Mouse (Mus musculus) heart, embryonic 10.5 days (tissue): ENCODE measurements around the gene 4931409K22Rik. TPM values are rescaled to one million over a fixed set of nuclear protein-coding genes. Genes with fewer than 3 reads are reported as not detected.

Source experiments
- DNase-seq: peaks from one replicate; pipeline ENCODE4 v3.0.0-alpha.2; 2017; ENCODE audit warnings: low spot score
- H3K27ac ChIP-seq: fragments of 300-500 bp; sonication (generic); 2 replicates; pipeline ENCODE4 v1.5.1; 2016; ENCODE audit warnings: mild to moderate bottlenecking
- H3K27me3 ChIP-seq: fragments of 300-500 bp; sonication (generic); 2 replicates; pipeline ENCODE4 v1.6.1; 2016; ENCODE audit warnings: mild to moderate bottlenecking; ENCODE audit not compliant: poor library complexity, insufficient read depth, severe bottlenecking
- H3K36me3 ChIP-seq: fragments of 300-500 bp; sonication (generic); 2 replicates; pipeline ENCODE4 v1.6.1; 2016; ENCODE audit warnings: mild to moderate bottlenecking, moderate library complexity
- H3K4me1 ChIP-seq: fragments of 300-500 bp; sonication (generic); 2 replicates; pipeline ENCODE4 v1.6.1; 2016; ENCODE audit warnings: mild to moderate bottlenecking
- H3K4me3 ChIP-seq: fragments of 300-500 bp; sonication (generic); 2 replicates; pipeline ENCODE4 v1.5.1; 2016; ENCODE audit warnings: mild to moderate bottlenecking, moderate library complexity
- H3K9me3 ChIP-seq: fragments of 300-500 bp; sonication (generic); 2 replicates; pipeline ENCODE4 v1.6.1; 2016; ENCODE audit warnings: mild to moderate bottlenecking, moderate library complexity
- WGBS: fragments of 180-500 bp; shearing (Covaris S2); methylation state at CpG from one replicate; pipeline ENCODE4 v1.1.7; 2016; 5-methylcytosine and 5-hydroxymethylcytosine counted together
- polyA plus RNA-seq: library from polyadenylated mRNA; unstranded; fragments of >200 nt; fragmentation: Nextera tagmentation; extraction: Ambion mirVana; gene quantifications from 2 replicates; pipeline ENCODE4 v1.2.1, GENCODE M21; 2016

The 4931409K22Rik gene
- polyA plus RNA-seq, 1 experiment from 2014 or later, result 0.09 TPM

DNA sequence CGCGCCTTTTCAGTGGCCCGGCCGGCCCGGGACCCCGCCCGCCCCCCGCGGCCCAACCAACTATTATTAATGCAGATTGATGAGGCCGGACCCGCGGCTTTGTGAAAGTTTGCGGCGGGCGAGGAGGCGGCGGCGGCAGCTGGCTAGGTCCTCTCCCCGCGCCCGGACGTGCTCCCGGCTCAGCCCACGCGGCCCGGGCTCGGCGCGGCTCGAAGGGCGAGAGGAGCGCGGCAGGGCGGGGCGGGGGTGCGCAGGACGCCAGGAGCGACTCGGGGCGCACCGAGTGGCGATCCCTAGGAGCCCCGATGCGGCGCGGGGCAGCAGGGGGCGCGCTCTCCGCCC is 29.7 kb downstream of the 4931409K22Rik start, which contains the start of gene Gbx1:
TSS of gene Gbx1 (minus strand) at position 314 of the 342 bp plus-strand sequence.
- WGBS, result under 1% methylated on average over 49 of the region's 49 CpGs
- peaks cover 18% of the 10 kb centered on the region for H3K4me1 ChIP-seq
- H3K36me3 ChIP-seq, result no peaks in the 10 kb centered on the region
- H3K4me3 ChIP-seq, result peak within 1 kb of the TSS; percentile 62
- H3K27ac ChIP-seq, result peak within 1 kb of the TSS; percentile 62; the same call in 1 of the 2 replicates
- no peaks in the 10 kb centered on the region for H3K9me3 ChIP-seq
- no peak for DNase-seq
- peaks cover 97% of the 10 kb centered on the region for H3K27me3 ChIP-seq

DNA sequence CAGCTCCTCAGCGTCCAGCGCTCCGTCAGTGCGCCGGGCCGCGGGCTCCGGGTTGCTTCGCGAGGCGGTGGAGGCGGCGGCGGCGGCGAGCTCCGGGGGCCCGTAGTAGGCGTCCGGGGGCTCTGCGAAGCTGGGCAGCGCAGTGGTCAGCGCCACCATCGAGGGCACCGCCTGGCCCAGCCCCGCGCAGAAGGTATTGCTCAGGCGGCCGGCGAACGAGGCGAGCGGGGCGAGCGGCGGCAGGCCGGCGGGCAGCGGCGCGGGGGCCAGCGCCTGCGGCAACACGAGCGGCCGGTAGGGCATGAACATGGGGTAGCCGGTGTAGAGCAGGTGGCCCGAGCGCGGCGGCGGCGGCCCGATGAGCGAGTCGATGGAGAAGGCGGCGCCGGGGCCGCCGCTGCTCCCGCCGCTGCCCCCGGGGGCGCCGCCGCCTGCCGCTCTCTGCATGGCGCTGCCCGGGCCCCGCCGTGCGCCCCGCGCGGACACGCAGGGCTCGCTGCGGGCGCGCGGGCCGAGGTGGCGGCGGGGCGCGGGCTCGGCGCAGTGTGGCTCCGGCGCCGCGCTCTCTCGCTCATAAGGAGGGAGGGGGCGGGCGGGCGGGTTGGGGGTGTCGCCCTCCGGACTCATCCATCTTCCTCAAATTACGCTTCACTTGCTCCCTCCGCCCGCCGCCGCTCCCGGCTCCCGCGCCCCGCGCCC is 30.3 kb downstream of the 4931409K22Rik start:
- DNase-seq, result no peak
- Histone ChIP-seq H3K4me3 (peak overlapping the region; percentile 62), H3K27ac (peak overlapping the region; percentile 62; the same call in 1 of the 2 replicates), H3K27me3 (peaks cover 97% of the 10 kb centered on the region), H3K36me3 (no peaks in the 10 kb centered on the region), H3K9me3 (no peaks in the 10 kb centered on the region), H3K4me1 (peaks cover 18% of the 10 kb centered on the region)
- 1% methylated on average over 93 of the region's 109 CpGs for WGBS

DNA sequence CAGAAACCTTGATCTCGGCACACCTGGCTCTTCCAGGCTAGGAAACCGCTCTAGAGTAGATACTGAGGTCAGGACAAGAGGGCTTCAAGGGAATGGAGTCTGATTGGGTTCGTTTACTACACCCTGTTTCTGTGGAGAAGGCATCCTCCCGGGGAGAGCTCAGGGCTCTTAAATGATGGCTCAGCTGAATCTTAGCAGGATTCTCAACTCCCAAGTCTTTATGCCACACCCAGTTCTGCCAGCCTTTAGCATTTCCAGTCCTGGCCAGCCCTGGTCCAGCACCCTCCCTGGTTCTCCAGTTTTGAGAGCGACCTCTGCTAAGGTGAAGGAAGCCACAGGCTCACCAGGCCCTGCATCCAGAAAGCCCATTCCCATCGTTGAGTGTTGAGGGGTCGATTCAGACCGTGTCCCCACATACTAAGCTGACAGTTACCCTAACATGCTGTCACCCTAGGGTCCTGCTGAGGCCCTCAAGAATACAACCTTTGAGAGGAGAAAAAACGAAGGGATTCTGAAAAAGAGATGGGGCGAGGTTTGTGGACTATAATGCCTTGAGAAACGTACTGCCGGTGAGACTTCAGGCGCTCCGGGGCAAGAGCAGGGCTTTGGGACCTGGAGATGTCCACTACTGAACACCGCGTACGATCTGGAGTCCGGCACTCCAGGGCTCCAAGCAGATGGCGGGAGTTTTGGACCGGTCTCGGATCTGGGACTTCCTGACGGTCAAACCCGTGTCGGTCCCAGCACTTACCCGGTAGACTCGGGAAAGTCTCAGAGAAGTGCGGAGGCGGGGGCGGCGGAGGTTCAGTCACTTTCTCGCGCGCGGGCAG is 31.0 kb downstream of the 4931409K22Rik start:
- H3K27ac ChIP-seq, result no peak overlapping the region
- H3K4me1 ChIP-seq, result peaks cover 18% of the 10 kb centered on the region
- no peaks in the 10 kb centered on the region for H3K9me3 ChIP-seq
- DNase-seq, result no peak
- no peaks in the 10 kb centered on the region for H3K36me3 ChIP-seq
- 4% methylated on average over 34 of the region's 34 CpGs for WGBS
- H3K4me3 ChIP-seq, result peak overlapping the region; percentile 62
- peaks cover 95% of the 10 kb centered on the region for H3K27me3 ChIP-seq

DNA sequence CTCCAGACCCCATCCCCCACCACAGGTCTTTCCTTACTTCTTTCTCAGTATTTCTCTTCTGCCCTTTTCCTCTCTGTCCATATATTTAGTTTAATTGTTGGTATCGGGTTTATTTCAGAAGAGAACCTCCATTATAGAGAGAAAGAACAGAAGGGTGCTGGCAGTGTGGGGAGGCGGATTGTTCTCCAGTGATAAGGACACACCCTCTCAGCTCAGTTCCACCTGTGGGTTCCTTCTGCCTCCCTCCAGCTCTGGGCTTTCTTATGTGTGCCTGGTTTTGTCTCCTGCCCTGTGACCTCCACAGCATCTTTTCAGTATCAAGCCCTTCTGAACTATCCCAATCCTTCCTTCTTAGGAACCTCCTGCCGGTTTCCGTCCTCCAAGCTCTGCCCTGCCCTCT is 32.1 kb downstream of the 4931409K22Rik start:
- H3K36me3 ChIP-seq, result no peaks in the 10 kb centered on the region
- H3K27ac ChIP-seq, result no peak overlapping the region
- whole genome bisulfite sequencing, result 20% methylated on average over 4 of the region's 4 CpGs
- H3K9me3 ChIP-seq, result no peaks in the 10 kb centered on the region
- H3K27me3 ChIP-seq, result peaks cover 98% of the 10 kb centered on the region
- H3K4me1 ChIP-seq, result peaks cover 18% of the 10 kb centered on the region
- H3K4me3 ChIP-seq, result no peak overlapping the region
- DNase-seq, result no peak

DNA sequence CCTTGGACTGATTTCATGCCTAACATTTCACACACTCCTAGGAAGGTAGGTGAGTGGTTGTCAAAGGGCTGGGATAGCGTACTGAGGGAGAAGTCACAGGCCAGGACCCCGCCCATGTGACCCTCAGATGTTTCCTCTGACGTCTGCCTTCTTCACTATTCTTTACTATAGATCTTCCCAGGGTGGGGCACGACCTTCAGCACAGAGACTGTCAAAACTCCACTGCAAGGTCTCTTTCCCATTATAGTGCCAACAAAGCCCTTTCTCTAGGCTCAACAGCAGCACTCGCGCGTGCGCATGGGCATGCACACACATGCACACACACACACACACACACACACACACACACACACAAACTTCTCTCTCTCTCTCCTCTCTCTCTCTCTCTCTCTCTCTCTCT is 32.8 kb downstream of the 4931409K22Rik start:
- Histone ChIP-seq H3K27ac (no peak overlapping the region), H3K4me3 (no peak overlapping the region), H3K9me3 (no peaks in the 10 kb centered on the region), H3K4me1 (peaks cover 18% of the 10 kb centered on the region), H3K27me3 (peaks cover 96% of the 10 kb centered on the region), H3K36me3 (no peaks in the 10 kb centered on the region)
- WGBS, result 56% methylated on average over 8 of the region's 8 CpGs
- no peak for DNase-seq

DNA sequence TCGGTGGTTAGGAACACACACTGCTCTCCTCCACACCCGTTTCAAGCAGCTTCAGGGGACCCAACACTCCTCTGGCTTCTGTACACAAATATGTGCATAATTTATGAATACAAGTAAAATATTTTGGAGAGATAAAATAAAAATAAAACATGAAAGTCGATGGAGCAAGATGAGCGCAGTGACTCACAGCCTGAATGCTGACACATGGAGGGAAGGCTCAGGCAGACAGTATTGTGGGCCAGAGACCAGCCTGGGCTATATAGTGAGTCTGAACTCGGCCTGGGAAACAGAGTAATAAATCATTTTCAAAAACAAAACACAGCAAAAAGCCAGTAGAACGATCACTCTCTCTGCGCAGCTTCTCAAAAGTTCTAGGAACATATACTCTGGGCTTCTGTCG is 35.2 kb downstream of the 4931409K22Rik start:
- 65% methylated on average over 8 of the region's 8 CpGs for WGBS
- peaks cover 7% of the 10 kb centered on the region for H3K4me1 ChIP-seq
- H3K27me3 ChIP-seq, result peaks cover 96% of the 10 kb centered on the region
- no peak overlapping the region for H3K27ac ChIP-seq
- DNase-seq, result no peak
- no peak overlapping the region for H3K4me3 ChIP-seq
- no peaks in the 10 kb centered on the region for H3K36me3 ChIP-seq
- no peaks in the 10 kb centered on the region for H3K9me3 ChIP-seq

DNA sequence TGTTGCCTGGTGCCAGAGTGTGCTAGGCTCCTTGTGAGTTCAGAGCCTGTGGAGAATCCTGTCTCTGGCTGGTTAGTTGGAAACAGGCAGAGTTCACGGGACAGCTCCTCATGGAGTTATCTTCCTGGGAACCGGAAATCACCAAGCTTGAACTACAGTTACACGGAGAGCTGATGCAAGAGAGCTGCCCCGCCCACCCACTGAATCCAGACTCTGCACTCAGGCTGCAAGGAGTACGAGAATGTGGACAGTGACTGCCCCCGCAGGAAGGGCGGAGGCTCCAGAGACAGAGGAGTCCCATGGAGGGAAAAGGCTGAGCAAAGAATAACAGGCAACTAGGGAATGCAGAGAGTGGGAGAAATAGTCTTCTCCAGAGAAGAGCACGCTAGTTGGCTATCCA is 44.3 kb downstream of the 4931409K22Rik start:
- DNase-seq, result peak; percentile 85
- Histone ChIP-seq H3K36me3 (no peaks in the 10 kb centered on the region), H3K27ac (no peak overlapping the region), H3K27me3 (peaks cover 25% of the 10 kb centered on the region), H3K9me3 (peaks cover 2% of the 10 kb centered on the region; the same call in 1 of the 2 replicates), H3K4me3 (no peak overlapping the region), H3K4me1 (peaks cover 19% of the 10 kb centered on the region)
- 40% methylated on average over 8 of the region's 8 CpGs for WGBS

DNA sequence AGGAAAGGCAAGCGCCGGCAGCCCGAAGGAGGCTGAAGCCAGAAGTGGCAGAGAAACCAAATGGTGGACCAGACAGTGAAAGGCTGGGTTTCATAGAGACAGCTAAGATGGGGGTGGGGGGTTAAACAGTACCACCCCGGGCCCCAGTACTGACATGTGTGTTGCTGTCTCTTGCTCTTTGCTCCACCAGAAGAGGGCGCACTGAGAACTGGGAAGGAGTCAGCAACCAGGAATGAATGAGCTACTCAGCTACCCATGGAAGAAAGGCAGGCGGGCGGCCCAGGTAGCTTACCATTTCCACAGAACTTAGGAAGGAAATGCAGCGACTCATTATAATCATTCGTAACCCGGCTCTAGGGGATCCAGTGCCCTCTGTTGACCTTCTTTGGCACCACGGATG is 46.0 kb downstream of the 4931409K22Rik start:
- H3K27me3 ChIP-seq, result peaks cover 28% of the 10 kb centered on the region
- no peak for DNase-seq
- no peak overlapping the region for H3K27ac ChIP-seq
- no peaks in the 10 kb centered on the region for H3K36me3 ChIP-seq
- H3K9me3 ChIP-seq, result peaks cover 2% of the 10 kb centered on the region; the same call in 1 of the 2 replicates
- peaks cover 20% of the 10 kb centered on the region for H3K4me1 ChIP-seq
- no peak overlapping the region for H3K4me3 ChIP-seq
- WGBS, result 43% methylated on average over 11 of the region's 11 CpGs

DNA sequence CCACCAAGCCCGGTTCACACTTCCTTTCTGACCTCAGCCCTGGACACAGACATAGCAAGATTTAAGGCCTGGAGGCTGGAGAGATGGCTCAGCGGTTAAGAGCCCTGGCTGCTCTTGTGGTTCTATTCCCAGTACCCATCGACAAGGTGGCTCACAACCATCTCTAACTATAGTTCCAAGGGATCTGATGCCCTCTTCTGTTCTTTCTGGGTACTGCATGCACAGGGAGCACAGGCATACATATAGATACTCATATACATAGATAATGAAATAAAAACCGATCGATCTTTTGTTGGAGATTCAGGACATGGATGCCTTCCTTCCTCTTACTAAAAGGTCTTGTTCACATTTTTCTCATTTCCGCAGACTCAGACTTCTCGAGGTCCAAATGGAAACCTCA is 48.2 kb downstream of the 4931409K22Rik start:
- Histone ChIP-seq H3K27me3 (peaks cover 50% of the 10 kb centered on the region), H3K36me3 (no peaks in the 10 kb centered on the region), H3K4me1 (peaks cover 37% of the 10 kb centered on the region), H3K9me3 (peaks cover 2% of the 10 kb centered on the region; the same call in 1 of the 2 replicates), H3K4me3 (no peak overlapping the region), H3K27ac (no peak overlapping the region)
- no peak for DNase-seq
- WGBS, result 89% methylated on average over 7 of the region's 7 CpGs

DNA sequence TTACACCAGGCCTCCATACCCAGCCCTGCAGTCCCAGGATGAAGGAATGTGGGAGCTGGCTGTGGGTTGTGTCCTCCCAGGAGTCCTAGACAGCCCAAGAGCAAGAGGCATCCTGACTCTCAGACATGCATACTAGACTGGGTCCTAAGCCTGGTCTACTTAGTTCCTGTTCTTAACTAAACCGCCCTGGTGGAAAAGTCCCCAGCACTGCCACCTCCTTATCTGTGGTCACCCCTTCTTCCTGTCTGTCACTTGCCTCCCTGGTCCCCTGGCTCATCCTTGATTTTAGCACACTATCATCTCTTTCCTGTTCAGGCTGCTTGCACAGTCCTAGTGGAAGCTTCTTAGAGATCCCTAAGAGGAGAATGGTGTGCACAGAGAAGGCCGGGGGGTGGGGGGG is 51.1 kb downstream of the 4931409K22Rik start:
- DNase-seq, result no peak
- WGBS, result 38% methylated on average over 2 of the region's 2 CpGs
- H3K36me3 ChIP-seq, result peaks cover 20% of the 10 kb centered on the region
- H3K27ac ChIP-seq, result no peak overlapping the region
- peaks cover 32% of the 10 kb centered on the region for H3K4me1 ChIP-seq
- peaks cover 48% of the 10 kb centered on the region for H3K27me3 ChIP-seq
- no peak overlapping the region for H3K4me3 ChIP-seq
- H3K9me3 ChIP-seq, result peaks cover 2% of the 10 kb centered on the region; the same call in 1 of the 2 replicates

DNA sequence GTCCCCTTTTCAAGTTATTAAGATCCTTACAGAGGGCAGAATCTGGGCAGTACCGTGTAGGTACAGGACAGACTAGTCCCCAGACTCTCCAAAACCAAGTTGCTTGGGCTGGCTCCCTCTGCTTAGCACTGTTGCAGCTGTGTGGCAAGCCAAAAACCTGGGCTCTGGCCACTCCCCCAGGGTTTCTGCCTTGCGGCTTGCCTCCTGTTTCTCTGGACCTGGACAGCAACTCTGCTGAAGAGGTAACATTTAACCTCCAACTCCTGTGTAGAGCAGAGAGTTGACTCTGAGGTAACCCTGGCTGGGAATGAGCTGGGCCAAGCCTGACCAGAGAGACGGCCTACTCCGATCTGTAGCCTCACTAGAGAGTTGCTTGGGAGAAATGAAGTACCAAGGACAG is 53.8 kb downstream of the 4931409K22Rik start:
- no peaks in the 10 kb centered on the region for H3K9me3 ChIP-seq
- DNase-seq, result no peak
- peaks cover 46% of the 10 kb centered on the region for H3K27me3 ChIP-seq

DNA sequence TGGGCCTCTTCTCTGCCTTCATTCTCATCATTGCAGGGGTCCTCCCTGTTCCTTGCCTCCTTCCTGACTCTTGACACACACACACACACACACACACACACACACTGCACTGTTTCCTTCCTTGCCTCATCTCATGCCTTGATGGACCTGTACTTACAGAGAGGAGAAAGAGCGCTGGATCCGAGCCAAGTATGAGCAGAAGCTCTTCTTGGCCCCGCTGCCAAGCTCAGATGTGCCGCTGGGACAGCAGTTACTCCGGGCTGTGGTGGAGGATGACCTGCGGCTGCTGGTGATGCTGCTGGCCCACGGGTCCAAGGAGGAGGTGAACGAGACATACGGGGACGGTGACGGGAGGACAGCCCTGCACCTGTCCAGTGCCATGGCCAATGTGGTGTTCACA is 55.8 kb downstream of the 4931409K22Rik start:
- H3K4me3 ChIP-seq, result no peak overlapping the region
- DNase-seq, result no peak
- no peaks in the 10 kb centered on the region for H3K9me3 ChIP-seq
- WGBS, result 94% methylated on average over 11 of the region's 11 CpGs
- H3K27me3 ChIP-seq, result peaks cover 32% of the 10 kb centered on the region
- no peak overlapping the region for H3K27ac ChIP-seq
- peaks cover 49% of the 10 kb centered on the region for H3K4me1 ChIP-seq
- H3K36me3 ChIP-seq, result peaks cover 65% of the 10 kb centered on the region

More for the DNA sequence above, 53.8 kb downstream of the 4931409K22Rik start:
- H3K4me1 ChIP-seq, result peaks cover 38% of the 10 kb centered on the region
- no peak overlapping the region for H3K4me3 ChIP-seq
- WGBS, result 64% methylated on average over 4 of the region's 4 CpGs
- H3K27ac ChIP-seq, result no peak overlapping the region
- peaks cover 48% of the 10 kb centered on the region for H3K36me3 ChIP-seq

DNA sequence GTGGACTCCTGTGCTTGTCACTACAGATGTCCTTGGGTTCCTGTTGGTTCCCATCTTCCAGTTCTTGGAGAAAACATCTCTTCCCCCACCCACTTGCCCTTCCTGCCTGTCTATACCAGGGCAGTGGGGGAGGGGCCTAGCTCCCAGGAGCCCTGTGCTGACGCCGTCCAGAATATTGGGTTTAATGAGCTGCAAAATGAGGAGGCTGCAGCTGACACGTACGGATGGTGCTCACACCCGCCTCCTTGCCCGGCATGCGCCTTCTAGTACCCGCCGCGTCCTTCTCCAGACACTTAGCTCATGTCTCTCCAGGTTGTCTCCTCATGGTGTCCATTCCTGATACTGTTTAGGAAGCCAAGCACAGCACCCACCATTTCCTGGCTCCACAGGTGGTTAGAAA is 57.5 kb downstream of the 4931409K22Rik start:
- Histone ChIP-seq H3K27ac (no peak overlapping the region), H3K4me1 (peaks cover 36% of the 10 kb centered on the region), H3K36me3 (peaks cover 82% of the 10 kb centered on the region)

More for the DNA sequence above, 57.5 kb downstream of the 4931409K22Rik start:
- Histone ChIP-seq H3K4me3 (no peak overlapping the region), H3K9me3 (no peaks in the 10 kb centered on the region), H3K27me3 (peaks cover 15% of the 10 kb centered on the region)
- DNase-seq, result no peak
- WGBS, result 82% methylated on average over 10 of the region's 10 CpGs
